Mouse (Mus musculus) cortical plate, adult 2 months (tissue): ENCODE measurements at regions not wholly inside any gene's neighbourhood (a gene's known extent, or its start where the extent isn't known, plus 50 kb on each side); places are given as distances from the start of the nearest gene placed in this dataset.

Source experiments
- CTCF ChIP-seq: fragments of 200-500 bp; IDR thresholded peaks from 2 replicates; pipeline ENCODE4 v1.5.1; 2011; ENCODE audit warnings: mild to moderate bottlenecking, control low read depth, low read length; ENCODE audit not compliant: insufficient read depth; ENCODE audit errors: extremely low read depth
- POLR2A ChIP-seq: fragments of 200-500 bp; IDR thresholded peaks from 2 replicates; pipeline ENCODE4 v1.6.1; 2011; ENCODE audit warnings: mild to moderate bottlenecking, low read length, control low read depth; ENCODE audit not compliant: insufficient read depth; ENCODE audit errors: extremely low read depth

GRCm38 (mm10) chr10:16650120-16650519, 1072.9 kb upstream of the Cited2 start:
- TF ChIP-seq CTCF (no peak), POLR2A (no peak)
